Comparison of ENCODE assay signal across 10 mouse cellular contexts in genomic region chr15:8511861-8512260, GRCm38 (mm10). TPM values are rescaled to one million over a fixed set of nuclear protein-coding genes. Genes with fewer than 3 reads are reported as not detected.
DNase-seq lines count a peak whose midpoint lies in the region.
"Had no signal": no experiment of that assay in that cellular context is flagged by ENCODE, and none has a peak within 500 bp of the region (broad histone marks: within the 10 kb centered on the region; RNA-seq: fewer than 3 reads in every experiment).

No protein-coding gene starts in this region.

- peak; percentile 9 for DNase-seq in gastrocnemius, adult 18-20 months (ENCODE audit: low spot score)
- no peak for DNase-seq in gastrocnemius, postnatal 4 days (ENCODE audit: low spot score in 2 of 2)
- DNase-seq in 3T3-L1 (ENCODE audit: low read depth, low spot score) (peak; percentile 65), liver (peak; percentile 25)
- peak; percentile 31 to 33 for DNase-seq in right cerebral cortex, adult 2 months (ENCODE audit: low spot score in 2 of 2)
- DNase-seq in cerebellum, postnatal 36 days = no peak
- DNase-seq in layer of hippocampus, postnatal 14 days (ENCODE audit: low spot score in 2 of 2) = no peak

- no peaks in the 10 kb centered on the region for H3K4me1 ChIP-seq in brown adipose tissue, adult 24 weeks (ENCODE audit: control insufficient read depth, insufficient read depth, insufficient read length, low read length)
- H3K4me1 ChIP-seq: neural tube, embryonic 12.5 days had no signal

- H3K27ac ChIP-seq in brown adipose tissue, adult 24 weeks (replicated peaks; ENCODE audit: low read depth, low read length) = no peak overlapping the region
- H3K27ac ChIP-seq: neural tube, embryonic 12.5 days had no signal

- peak overlapping the region; percentile 23 for H3K4me3 ChIP-seq in brown adipose tissue, adult 24 weeks (ENCODE audit: insufficient read depth, low read depth, low read length)
- H3K4me3 ChIP-seq: erythroblast, embryonic 14.5 days; neural tube, embryonic 12.5 days had no signal

RNA-seq across cellular contexts. Expression of gene Gm2310, which starts 7.9 kb away (rescaled TPM):
- total RNA-seq in gastrocnemius, adult 18-20 months (2021) = not detected
- not detected for total RNA-seq in gastrocnemius, postnatal 4 days (2021)
- not detected in 2 replicates for polyA plus RNA-seq in brown adipose tissue, adult 24 weeks (2012; ENCODE audit: insufficient read depth, insufficient read length, missing spikeins)
- total RNA-seq in layer of hippocampus, postnatal 14 days (2021) = not detected
- polyA plus RNA-seq: erythroblast, embryonic 14.5 days; neural tube, embryonic 12.5 days had no signal

Comparison
In these comparisons a context has a peak if more than half of its experiments do, and no peak if none do; other contexts are left out.
1. DNase-seq: peak in gastrocnemius, adult 18-20 months (single experiment), 3T3-L1 (single experiment), liver (single experiment) and right cerebral cortex, adult 2 months (2 of 2); none in gastrocnemius, postnatal 4 days (0 of 2), cerebellum, postnatal 36 days (0 of 2) and layer of hippocampus, postnatal 14 days (0 of 2).